Mouse (Mus musculus): Measurements from ENCODE around the gene Angptl8.

GRCm38 (mm10) chr9:21853961-21854360 is 18.7 kb downstream of the Angptl8 start:
- TF ChIP-seq EP300 (optimal IDR thresholded peaks at IDR 0.05) = no peak
- no peak for TF ChIP-seq CTCF (IDR thresholded peaks at IDR 0.05; ENCODE audit: low read depth)

All from stomach, postnatal 0 days (tissue).